Mouse (Mus musculus) neural tube, embryonic 13.5 days (tissue): ENCODE results near the gene 1700061G19Rik. TPM values are rescaled to one million over a fixed set of nuclear protein-coding genes. Genes with fewer than 3 reads are reported as not detected.
A peak's percentile ranks its signal among the peaks of the same experiment; 100 is the strongest.
"Not testable (repeated sequence)": the region's sequence is repeated elsewhere in the genome, so short reads cannot be mapped to it uniquely, and the experiment has no call there.

Experiments used
- ATAC-seq: fragments of 200-750 bp; cut with Nextera tagmentation; 2 replicates; pipeline ENCODE4 v1.8.0; 2017; ENCODE audit warnings: low read depth, mild to moderate bottlenecking, moderate TSS enrichment, moderate library complexity
- H3K27ac ChIP-seq: fragments of 300-500 bp; sonication (generic); replicated peaks from 2 replicates; pipeline ENCODE4 v1.5.1; 2015; ENCODE audit warnings: moderate library complexity, mild to moderate bottlenecking, inconsistent platforms
- H3K27me3 ChIP-seq: fragments of 300-500 bp; sonication (generic); 2 replicates; pipeline ENCODE4 v1.6.1; 2015; ENCODE audit warnings: mild to moderate bottlenecking, inconsistent platforms
- H3K36me3 ChIP-seq: fragments of 300-500 bp; sonication (generic); 2 replicates; pipeline ENCODE4 v1.6.1; 2015; ENCODE audit warnings: mild to moderate bottlenecking, inconsistent platforms
- H3K4me1 ChIP-seq: fragments of 300-500 bp; sonication (generic); replicated peaks from 2 replicates; pipeline ENCODE4 v1.6.1; 2015; ENCODE audit warnings: inconsistent platforms
- H3K4me2 ChIP-seq: fragments of 300-500 bp; sonication (generic); 2 replicates; pipeline ENCODE4 v1.6.1; 2015; ENCODE audit warnings: inconsistent platforms, mild to moderate bottlenecking, moderate library complexity
- H3K4me3 ChIP-seq: fragments of 300-500 bp; sonication (generic); 2 replicates; pipeline ENCODE4 v1.5.1; 2015; ENCODE audit warnings: mild to moderate bottlenecking, inconsistent platforms
- H3K9ac ChIP-seq: fragments of 300-500 bp; sonication (generic); 2 replicates; pipeline ENCODE4 v1.6.1; 2015; ENCODE audit warnings: moderate library complexity, mild to moderate bottlenecking, inconsistent platforms
- H3K9me3 ChIP-seq: fragments of 300-500 bp; sonication (generic); 2 replicates; pipeline ENCODE4 v1.6.1; 2016; ENCODE audit warnings: inconsistent platforms
- WGBS: fragments of 180-500 bp; shearing (Covaris S2); methylation state at CpG from one replicate; pipeline ENCODE4 v1.1.7; 2015; 5-methylcytosine and 5-hydroxymethylcytosine counted together
- polyA plus RNA-seq: library from polyadenylated mRNA; unstranded; fragments of >200 nt; fragmentation: Nextera tagmentation; extraction: Ambion mirVana; gene quantifications from 2 replicates; pipeline ENCODE4 v1.2.1, GENCODE M21; 2015

Gene 1700061G19Rik
- polyA plus RNA-seq, 1 experiment from 2014 or later = 0.60 TPM

GRCm38 (mm10) chr17:56906166-56906565, 30.9 kb downstream of the 1700061G19Rik start:
- WGBS = 96% methylated on average over 3 of the region's 3 CpGs
- ATAC-seq = no peak
- Histone ChIP-seq H3K27ac (no peak overlapping the region), H3K36me3 (peaks cover 82% of the 10 kb centered on the region), H3K27me3 (no peaks in the 10 kb centered on the region), H3K9ac (no peak overlapping the region), H3K4me3 (no peak overlapping the region), H3K4me1 (no peaks in the 10 kb centered on the region), H3K4me2 (no peak overlapping the region), H3K9me3 (no peaks in the 10 kb centered on the region)

DNA sequence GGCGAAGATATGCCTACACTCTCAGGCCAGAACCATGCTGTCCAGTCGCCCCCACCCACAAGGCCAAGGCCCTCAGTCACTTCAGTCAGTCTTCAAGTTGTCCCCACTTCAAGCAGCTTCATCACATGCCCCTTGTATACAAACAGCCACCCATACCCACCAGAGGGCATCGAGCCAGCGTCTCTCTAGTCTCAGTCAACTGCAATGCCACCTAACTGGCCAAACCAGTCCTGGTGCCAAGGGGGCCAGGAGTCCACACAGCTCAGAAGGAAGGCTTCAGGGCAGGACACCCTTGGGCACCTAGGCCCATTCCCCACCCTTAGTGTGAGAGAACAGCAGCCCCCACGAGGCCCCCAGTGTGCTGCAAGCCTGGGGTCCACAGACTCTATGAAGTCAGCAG, 31.8 kb downstream of the 1700061G19Rik start:
- H3K36me3 ChIP-seq = peaks cover 82% of the 10 kb centered on the region

DNA sequence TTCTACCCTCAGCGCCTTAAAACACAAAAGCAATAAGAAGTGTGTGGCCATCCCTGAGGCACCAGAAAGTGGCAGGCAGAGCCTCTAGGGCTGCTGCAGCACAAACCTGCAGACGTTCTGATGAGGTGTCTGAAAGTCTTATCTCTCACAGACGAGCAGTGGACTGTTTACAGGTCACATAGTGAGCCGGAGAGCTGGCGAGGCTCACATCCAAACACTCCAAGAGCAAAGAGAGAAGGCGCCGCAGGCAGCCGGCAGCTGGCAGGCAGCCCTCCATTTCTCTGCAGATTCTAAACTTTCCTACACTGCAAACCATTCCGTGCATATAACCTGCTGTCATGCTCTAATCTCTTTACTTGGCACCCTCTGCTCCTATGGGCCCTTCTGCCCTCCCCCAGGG, 32.6 kb downstream of the 1700061G19Rik start:
- H3K9me3 ChIP-seq = no peaks in the 10 kb centered on the region
- H3K4me2 ChIP-seq = no peak overlapping the region
- H3K27me3 ChIP-seq = no peaks in the 10 kb centered on the region
- no peak overlapping the region for H3K27ac ChIP-seq
- no peaks in the 10 kb centered on the region for H3K4me1 ChIP-seq
- 88% methylated on average over 9 of the region's 9 CpGs for WGBS
- no peak overlapping the region for H3K9ac ChIP-seq
- no peak overlapping the region for H3K4me3 ChIP-seq
- peaks cover 82% of the 10 kb centered on the region for H3K36me3 ChIP-seq
- no peak for ATAC-seq

More for the DNA sequence above, 31.8 kb downstream of the 1700061G19Rik start:
- no peak overlapping the region for H3K4me2 ChIP-seq
- WGBS = 94% methylated on average over 5 of the region's 5 CpGs
- H3K27me3 ChIP-seq = no peaks in the 10 kb centered on the region
- ATAC-seq = no peak
- H3K9me3 ChIP-seq = no peaks in the 10 kb centered on the region
- no peaks in the 10 kb centered on the region for H3K4me1 ChIP-seq
- H3K4me3 ChIP-seq = no peak overlapping the region
- no peak overlapping the region for H3K27ac ChIP-seq
- no peak overlapping the region for H3K9ac ChIP-seq

DNA sequence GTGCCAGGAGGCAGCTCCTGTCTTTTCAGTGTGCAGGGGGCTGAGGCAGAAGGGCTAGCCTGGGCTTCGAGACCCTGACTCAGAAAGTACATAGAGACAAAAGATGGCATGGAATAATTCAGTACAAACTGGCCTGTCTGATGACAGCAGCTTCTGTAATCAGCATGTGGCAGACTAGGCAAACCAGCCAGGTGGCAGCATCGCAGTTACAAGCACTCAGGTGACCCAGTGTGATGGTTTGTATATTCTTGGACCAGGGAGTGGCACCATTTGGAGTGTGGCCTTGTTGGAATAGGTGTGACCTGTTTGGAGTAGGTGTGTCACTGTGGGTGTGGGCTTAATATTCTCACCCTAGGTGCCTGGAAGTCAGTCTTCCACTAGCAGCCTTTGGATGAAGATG, 34.5 kb downstream of the 1700061G19Rik start:
- not testable (repeated sequence) for H3K4me3 ChIP-seq
- 92% methylated on average over 2 of the region's 2 CpGs for WGBS

GRCm38 (mm10) chr17:56913023-56913422, 37.7 kb downstream of the 1700061G19Rik start:
- Histone ChIP-seq H3K4me3 (no peak overlapping the region), H3K27ac (no peak overlapping the region), H3K4me1 (no peaks in the 10 kb centered on the region), H3K4me2 (no peak overlapping the region), H3K36me3 (peaks cover 90% of the 10 kb centered on the region), H3K27me3 (no peaks in the 10 kb centered on the region), H3K9me3 (no peaks in the 10 kb centered on the region), H3K9ac (no peak overlapping the region)
- WGBS = 96% methylated on average over 3 of the region's 3 CpGs
- ATAC-seq = no peak

More for the DNA sequence above, 34.5 kb downstream of the 1700061G19Rik start:
- not testable (repeated sequence) for H3K4me1 ChIP-seq, H3K9me3 ChIP-seq, H3K27ac ChIP-seq, H3K27me3 ChIP-seq, ATAC-seq, H3K4me2 ChIP-seq, H3K9ac ChIP-seq
- peaks cover 84% of the 10 kb centered on the region for H3K36me3 ChIP-seq

DNA sequence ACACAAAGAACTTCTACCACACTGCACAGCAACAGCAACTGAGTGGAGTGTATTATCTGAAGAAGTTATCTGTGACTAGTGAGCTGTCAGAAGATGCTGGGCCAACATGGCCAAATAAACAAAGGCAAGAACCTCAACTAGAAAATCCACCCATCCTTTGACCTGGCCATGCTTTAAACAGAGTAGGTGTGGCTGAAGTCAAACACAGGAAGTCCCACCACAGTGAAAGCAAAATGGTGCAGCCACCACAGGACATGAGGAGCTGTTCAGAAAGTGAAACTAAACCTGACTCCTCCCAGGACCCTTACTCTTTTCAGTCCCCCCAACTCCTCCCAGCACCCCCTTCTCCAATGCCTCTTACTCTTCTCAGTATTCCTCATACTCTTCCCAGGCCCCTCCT, 38.2 kb downstream of the 1700061G19Rik start:
- H3K9me3 ChIP-seq = no peaks in the 10 kb centered on the region
- H3K4me1 ChIP-seq = no peaks in the 10 kb centered on the region
- H3K27me3 ChIP-seq = no peaks in the 10 kb centered on the region
- H3K4me3 ChIP-seq = no peak overlapping the region
- H3K27ac ChIP-seq = no peak overlapping the region
- H3K4me2 ChIP-seq = no peak overlapping the region
- no peak for ATAC-seq
- peaks cover 90% of the 10 kb centered on the region for H3K36me3 ChIP-seq
- no peak overlapping the region for H3K9ac ChIP-seq

- Histone ChIP-seq H3K36me3 (peaks cover 91% of the 10 kb centered on the region), H3K9ac (no peak overlapping the region), H3K9me3 (no peaks in the 10 kb centered on the region), H3K27ac (no peak overlapping the region), H3K4me2 (no peak overlapping the region), H3K4me1 (no peaks in the 10 kb centered on the region), H3K4me3 (no peak overlapping the region), H3K27me3 (no peaks in the 10 kb centered on the region)
- 93% methylated on average over 2 of the region's 2 CpGs for WGBS
- ATAC-seq = no peak
These were observed 41.9 kb downstream of the 1700061G19Rik start for GRCm38 (mm10) chr17:56917166-56917565.

DNA sequence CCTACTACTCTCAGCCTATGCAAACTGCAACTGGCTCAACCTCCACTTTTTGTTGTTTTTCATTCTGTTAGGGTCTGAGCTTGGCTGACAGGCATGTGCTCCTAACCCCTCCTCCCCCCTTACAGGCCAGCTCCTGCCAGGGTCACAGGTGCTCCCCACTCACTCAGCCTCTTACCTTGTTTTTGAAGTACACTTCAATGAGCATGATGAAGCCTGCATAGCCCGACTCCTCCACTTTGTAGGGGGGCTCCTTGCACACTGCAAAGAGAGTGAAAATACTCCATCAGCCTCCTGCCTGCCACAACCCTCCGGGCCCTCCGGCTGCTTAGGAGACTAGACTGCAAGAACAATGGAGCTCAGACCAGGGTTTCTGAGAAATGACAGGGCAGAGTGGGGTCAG, 44.4 kb downstream of the 1700061G19Rik start:
- H3K36me3 ChIP-seq = peaks cover 86% of the 10 kb centered on the region
- WGBS = 79% methylated on average over 3 of the region's 3 CpGs

GRCm38 (mm10) chr17:56925998-56926397, 50.7 kb downstream of the 1700061G19Rik start:
- Histone ChIP-seq H3K9ac (no peak overlapping the region), H3K27ac (no peak overlapping the region), H3K9me3 (no peaks in the 10 kb centered on the region), H3K4me2 (no peak overlapping the region), H3K27me3 (no peaks in the 10 kb centered on the region), H3K36me3 (peaks cover 52% of the 10 kb centered on the region), H3K4me3 (no peak overlapping the region), H3K4me1 (peaks cover 18% of the 10 kb centered on the region)
- WGBS = 96% methylated on average over 2 of the region's 2 CpGs
- no peak for ATAC-seq

More for the DNA sequence above, 44.4 kb downstream of the 1700061G19Rik start:
- no peaks in the 10 kb centered on the region for H3K4me1 ChIP-seq
- no peaks in the 10 kb centered on the region for H3K27me3 ChIP-seq
- no peak overlapping the region for H3K9ac ChIP-seq
- no peaks in the 10 kb centered on the region for H3K9me3 ChIP-seq
- no peak overlapping the region for H3K4me2 ChIP-seq
- ATAC-seq = no peak
- H3K4me3 ChIP-seq = no peak overlapping the region
- no peak overlapping the region for H3K27ac ChIP-seq

GRCm38 (mm10) chr17:56929101-56929500, 53.8 kb downstream of the 1700061G19Rik start:
- no peak overlapping the region for H3K9ac ChIP-seq
- ATAC-seq = no peak
- peaks cover 49% of the 10 kb centered on the region for H3K4me1 ChIP-seq
- H3K4me2 ChIP-seq = no peak overlapping the region
- no peak overlapping the region for H3K4me3 ChIP-seq
- peaks cover 31% of the 10 kb centered on the region for H3K36me3 ChIP-seq
- no peak overlapping the region for H3K27ac ChIP-seq
- no peaks in the 10 kb centered on the region for H3K27me3 ChIP-seq
- H3K9me3 ChIP-seq = no peaks in the 10 kb centered on the region

GRCm38 (mm10) chr17:56929530-56929929, 54.3 kb downstream of the 1700061G19Rik start:
- peaks cover 53% of the 10 kb centered on the region for H3K4me1 ChIP-seq
- H3K36me3 ChIP-seq = peaks cover 27% of the 10 kb centered on the region
- H3K4me2 ChIP-seq = no peak overlapping the region
- WGBS = 95% methylated on average over 1 of the region's 1 CpGs
- no peaks in the 10 kb centered on the region for H3K27me3 ChIP-seq
- H3K9me3 ChIP-seq = no peaks in the 10 kb centered on the region
- H3K4me3 ChIP-seq = no peak overlapping the region
- no peak overlapping the region for H3K27ac ChIP-seq
- no peak for ATAC-seq
- no peak overlapping the region for H3K9ac ChIP-seq

DNA sequence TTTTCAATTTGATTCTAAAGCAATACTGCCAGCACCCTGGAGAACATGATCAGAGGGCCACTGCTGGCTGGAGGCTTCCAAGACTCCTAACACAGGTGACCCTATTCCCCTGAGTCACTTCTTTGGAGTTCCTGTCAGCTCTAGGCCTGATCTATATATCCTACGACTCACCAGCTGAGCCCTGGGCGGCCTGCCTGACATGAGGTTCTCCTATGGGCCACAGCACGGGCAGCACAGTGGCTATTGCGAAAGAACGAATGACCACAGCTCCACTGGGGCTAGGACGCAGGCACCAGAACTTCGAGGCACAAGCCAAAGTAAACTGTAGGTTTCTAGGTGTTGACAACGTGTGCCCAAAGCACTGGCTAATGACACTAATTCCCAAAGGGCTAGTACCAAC, 54.7 kb downstream of the 1700061G19Rik start:
- Histone ChIP-seq H3K4me1 (peaks cover 56% of the 10 kb centered on the region), H3K4me2 (no peak overlapping the region), H3K36me3 (peaks cover 22% of the 10 kb centered on the region), H3K9ac (no peak overlapping the region), H3K27me3 (no peaks in the 10 kb centered on the region), H3K27ac (no peak overlapping the region), H3K9me3 (no peaks in the 10 kb centered on the region), H3K4me3 (no peak overlapping the region)
- WGBS = 89% methylated on average over 8 of the region's 8 CpGs
- ATAC-seq = no peak

- Histone ChIP-seq H3K4me2 (peak overlapping the region; percentile 95), H3K9ac (peak overlapping the region; percentile 98), H3K36me3 (0 out of 2 replicates have a peak, but pooled peaks cover 4% of the 10 kb centered on the region), H3K4me3 (peak overlapping the region; percentile 95), H3K27ac (no peak overlapping the region), H3K9me3 (no peaks in the 10 kb centered on the region), H3K4me1 (peaks cover 59% of the 10 kb centered on the region), H3K27me3 (0 out of 2 replicates have a peak, but pooled peaks cover 4% of the 10 kb centered on the region)
- 91% methylated on average over 2 of the region's 2 CpGs for WGBS
- ATAC-seq = no peak
These were observed 58.1 kb downstream of the 1700061G19Rik start for GRCm38 (mm10) chr17:56933395-56933794.
